Mouse (Mus musculus) limb, embryonic 15.5 days (tissue): ENCODE measurements around the gene Gimap4. TPM values are rescaled to one million over a fixed set of nuclear protein-coding genes. Genes with fewer than 3 reads are reported as not detected.

Experiments
- ATAC-seq: fragments of 200-750 bp; cut with Nextera tagmentation; 2 replicates; pipeline ENCODE4 v1.8.0; 2017; ENCODE audit warnings: low read depth, moderate TSS enrichment; ENCODE audit not compliant: insufficient number of reproducible peaks, low FRiP score, low TSS enrichment
- H3K27ac ChIP-seq: fragments of 300-500 bp; sonication (generic); 2 replicates; pipeline ENCODE4 v1.5.1; 2015; ENCODE audit warnings: moderate library complexity, mild to moderate bottlenecking, inconsistent platforms
- H3K27me3 ChIP-seq: fragments of 300-500 bp; sonication (generic); 2 replicates; pipeline ENCODE4 v1.6.1; 2015; ENCODE audit warnings: inconsistent platforms
- H3K36me3 ChIP-seq: fragments of 300-500 bp; sonication (generic); 2 replicates; pipeline ENCODE4 v1.6.1; 2015; ENCODE audit warnings: inconsistent platforms
- H3K4me1 ChIP-seq: fragments of 300-500 bp; sonication (generic); 2 replicates; pipeline ENCODE4 v1.6.1; 2015; ENCODE audit warnings: inconsistent platforms
- H3K4me2 ChIP-seq: fragments of 300-500 bp; sonication (generic); 2 replicates; pipeline ENCODE4 v1.6.1; 2015; ENCODE audit warnings: mild to moderate bottlenecking, inconsistent platforms
- H3K4me3 ChIP-seq: fragments of 300-500 bp; sonication (generic); 2 replicates; pipeline ENCODE4 v1.5.1; 2015; ENCODE audit warnings: mild to moderate bottlenecking, inconsistent platforms
- H3K9ac ChIP-seq: fragments of 300-500 bp; sonication (generic); 2 replicates; pipeline ENCODE4 v1.6.1; 2015; ENCODE audit warnings: inconsistent platforms
- H3K9me3 ChIP-seq: fragments of 300-500 bp; sonication (generic); 2 replicates; pipeline ENCODE4 v1.6.1; 2016; ENCODE audit warnings: inconsistent platforms
- WGBS: fragments of 180-500 bp; shearing (Covaris S2); methylation state at CpG from one replicate; pipeline ENCODE4 v1.1.7; 2015; 5-methylcytosine and 5-hydroxymethylcytosine counted together
- polyA plus RNA-seq: library from polyadenylated mRNA; unstranded; fragments of >200 nt; fragmentation: Nextera tagmentation; extraction: Ambion mirVana; gene quantifications from 2 replicates; pipeline ENCODE4 v1.2.1, GENCODE M21; 2015

Gimap4 gene
- polyA plus RNA-seq, 1 experiment from 2014 or later, result 17.5 TPM

DNA sequence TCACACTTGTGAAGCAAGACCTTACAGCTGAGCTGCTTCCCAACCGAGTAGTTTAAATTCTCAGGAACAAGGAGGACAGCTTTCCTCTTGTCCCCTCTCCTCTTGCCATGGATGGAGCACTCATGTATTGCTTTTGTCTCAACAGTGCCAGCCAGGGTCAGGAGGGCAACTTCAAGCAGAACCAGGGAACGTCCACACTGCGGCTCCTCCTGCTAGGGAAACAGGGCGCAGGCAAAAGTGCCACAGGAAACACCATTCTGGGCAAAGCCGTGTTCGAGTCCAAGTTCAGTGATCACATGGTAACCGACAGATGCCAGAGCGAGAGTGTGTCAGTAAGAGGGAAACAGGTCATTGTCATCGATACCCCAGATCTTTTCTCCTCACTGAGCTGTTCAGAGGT is 34.3 kb upstream of the Gimap4 start:
- no peak overlapping the region for H3K9ac ChIP-seq
- no peaks in the 10 kb centered on the region for H3K27me3 ChIP-seq
- H3K36me3 ChIP-seq, result no peaks in the 10 kb centered on the region
- no peak overlapping the region for H3K27ac ChIP-seq
- 86% methylated on average over 9 of the region's 9 CpGs for WGBS
- ATAC-seq, result no peak
- H3K4me3 ChIP-seq, result no peak overlapping the region
- no peaks in the 10 kb centered on the region for H3K9me3 ChIP-seq
- H3K4me1 ChIP-seq, result no peaks in the 10 kb centered on the region
- no peak overlapping the region for H3K4me2 ChIP-seq

DNA sequence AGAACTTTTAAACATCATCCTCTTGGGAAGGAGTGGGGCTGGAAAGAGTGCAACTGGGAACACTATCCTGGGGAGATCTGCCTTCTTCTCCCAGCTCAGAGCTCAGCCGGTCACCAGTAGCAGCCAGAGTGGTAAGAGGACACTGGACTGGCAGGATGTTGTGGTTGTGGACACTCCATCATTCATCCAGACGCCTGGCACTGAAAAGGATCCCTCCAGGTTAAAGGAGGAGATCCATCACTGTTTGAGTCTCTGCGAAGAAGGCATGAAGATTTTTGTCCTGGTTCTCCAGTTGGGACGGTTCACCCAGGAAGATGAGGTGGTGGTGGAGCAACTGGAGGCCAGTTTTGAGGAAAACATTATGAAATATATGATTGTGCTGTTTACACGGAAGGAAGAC is 25.6 kb upstream of the Gimap4 start:
- Histone ChIP-seq H3K9me3 (no peaks in the 10 kb centered on the region), H3K9ac (no peak overlapping the region), H3K27ac (no peak overlapping the region), H3K4me3 (no peak overlapping the region), H3K36me3 (no peaks in the 10 kb centered on the region), H3K27me3 (no peaks in the 10 kb centered on the region), H3K4me2 (no peak overlapping the region), H3K4me1 (no peaks in the 10 kb centered on the region)
- WGBS, result 66% methylated on average over 5 of the region's 5 CpGs
- ATAC-seq, result no peak

DNA sequence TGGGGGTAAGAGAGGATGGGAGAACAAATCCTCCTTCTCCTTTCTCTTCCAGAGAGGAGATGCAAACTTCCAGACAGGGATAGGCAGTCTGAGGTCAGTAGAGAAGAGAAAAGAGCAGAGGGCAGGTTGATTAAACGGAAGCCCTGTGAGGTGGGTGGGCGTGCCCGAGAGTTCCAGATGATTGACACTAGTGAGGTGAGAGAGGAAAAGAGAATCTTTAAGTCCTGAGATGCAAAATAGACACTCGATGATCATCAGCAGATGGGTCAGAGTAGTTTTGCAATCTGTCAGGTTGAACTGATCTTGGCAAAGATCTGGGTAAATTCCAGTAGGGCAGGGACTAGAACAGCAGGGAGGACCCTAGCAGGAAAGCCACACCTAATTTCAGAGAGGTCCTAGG is 19.6 kb upstream of the Gimap4 start:
- no peak overlapping the region for H3K4me2 ChIP-seq
- no peaks in the 10 kb centered on the region for H3K4me1 ChIP-seq
- H3K27ac ChIP-seq, result no peak overlapping the region
- H3K9ac ChIP-seq, result no peak overlapping the region
- no peaks in the 10 kb centered on the region for H3K27me3 ChIP-seq
- WGBS, result 81% methylated on average over 4 of the region's 4 CpGs
- H3K4me3 ChIP-seq, result no peak overlapping the region
- H3K36me3 ChIP-seq, result no peaks in the 10 kb centered on the region
- no peak for ATAC-seq
- H3K9me3 ChIP-seq, result no peaks in the 10 kb centered on the region

DNA sequence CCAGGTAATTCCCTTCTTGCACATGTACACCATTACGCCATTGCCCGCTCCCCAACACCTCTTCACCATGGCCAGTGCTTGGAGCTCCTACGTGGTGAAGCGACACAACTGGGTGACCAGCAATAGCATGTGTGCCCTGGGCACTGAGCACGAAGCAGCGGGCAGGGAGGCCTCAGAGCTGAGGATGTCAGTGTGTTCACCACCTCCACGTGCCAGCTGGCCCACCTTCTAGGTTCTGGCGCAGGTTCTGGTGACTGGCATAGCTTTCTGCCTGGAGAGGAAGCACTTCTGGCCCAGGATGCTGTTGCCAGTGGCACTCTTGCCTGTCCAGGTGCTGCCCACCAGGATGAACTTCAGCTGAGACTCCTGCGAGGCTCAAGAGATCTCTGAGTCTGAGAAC is 18.9 kb upstream of the Gimap4 start:
- Histone ChIP-seq H3K9ac (no peak overlapping the region), H3K4me3 (no peak overlapping the region), H3K4me1 (no peaks in the 10 kb centered on the region), H3K27ac (no peak overlapping the region), H3K9me3 (no peaks in the 10 kb centered on the region), H3K4me2 (no peak overlapping the region), H3K27me3 (no peaks in the 10 kb centered on the region), H3K36me3 (no peaks in the 10 kb centered on the region)
- 92% methylated on average over 9 of the region's 9 CpGs for WGBS
- no peak for ATAC-seq

DNA sequence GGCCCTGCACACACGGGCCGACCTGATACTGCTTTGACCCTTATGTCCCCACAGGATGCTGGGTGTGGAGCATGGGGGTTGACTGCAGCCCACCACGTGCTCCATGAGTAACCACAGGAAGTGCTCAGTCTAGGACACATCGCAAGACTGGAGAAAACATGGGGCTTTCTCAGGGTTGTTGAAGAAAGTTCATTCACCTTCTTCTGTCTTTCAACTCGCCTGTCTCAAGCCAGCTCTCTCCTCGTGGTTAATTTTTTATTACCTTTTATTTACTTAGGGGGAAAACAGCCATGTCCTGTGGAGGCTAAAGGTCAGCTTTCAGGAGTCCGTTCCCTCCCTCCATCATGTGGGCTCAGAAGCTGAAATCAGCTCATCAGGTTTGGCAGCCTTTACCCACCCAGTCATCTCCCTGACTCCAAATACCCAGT is 18.2 kb upstream of the Gimap4 start:
- Histone ChIP-seq H3K4me1 (no peaks in the 10 kb centered on the region), H3K36me3 (no peaks in the 10 kb centered on the region), H3K9ac (no peak overlapping the region), H3K27me3 (no peaks in the 10 kb centered on the region), H3K4me3 (no peak overlapping the region), H3K9me3 (no peaks in the 10 kb centered on the region), H3K4me2 (no peak overlapping the region), H3K27ac (no peak overlapping the region)
- no peak for ATAC-seq
- 31% methylated on average over 7 of the region's 7 CpGs for WGBS

GRCm38 (mm10) chr6:48668022-48668421 is 16.3 kb upstream of the Gimap4 start:
- no peak overlapping the region for H3K27ac ChIP-seq
- H3K36me3 ChIP-seq, result no peaks in the 10 kb centered on the region
- H3K4me1 ChIP-seq, result no peaks in the 10 kb centered on the region
- no peak overlapping the region for H3K9ac ChIP-seq
- H3K9me3 ChIP-seq, result no peaks in the 10 kb centered on the region
- H3K4me3 ChIP-seq, result no peak overlapping the region
- no peaks in the 10 kb centered on the region for H3K27me3 ChIP-seq
- ATAC-seq, result no peak
- H3K4me2 ChIP-seq, result no peak overlapping the region

- 68% methylated on average over 2 of the region's 2 CpGs for WGBS
- H3K4me2 ChIP-seq, result no peak overlapping the region
- no peaks in the 10 kb centered on the region for H3K9me3 ChIP-seq
- H3K4me3 ChIP-seq, result no peak overlapping the region
- no peaks in the 10 kb centered on the region for H3K36me3 ChIP-seq
- ATAC-seq, result no peak
- H3K27me3 ChIP-seq, result no peaks in the 10 kb centered on the region
- no peaks in the 10 kb centered on the region for H3K4me1 ChIP-seq
- H3K9ac ChIP-seq, result no peak overlapping the region
- no peak overlapping the region for H3K27ac ChIP-seq
Measured at GRCm38 (mm10) chr6:48669446-48669969, 14.8 kb upstream of the Gimap4 start.

- ATAC-seq, result no peak
- Histone ChIP-seq H3K4me1 (no peaks in the 10 kb centered on the region), H3K27me3 (no peaks in the 10 kb centered on the region), H3K9me3 (no peaks in the 10 kb centered on the region), H3K4me3 (no peak overlapping the region), H3K9ac (no peak overlapping the region), H3K4me2 (no peak overlapping the region), H3K36me3 (no peaks in the 10 kb centered on the region), H3K27ac (no peak overlapping the region)
- 91% methylated on average over 9 of the region's 9 CpGs for WGBS
Measured at GRCm38 (mm10) chr6:48674291-48675058, 9.9 kb upstream of the Gimap4 start.

- no peaks in the 10 kb centered on the region for H3K9me3 ChIP-seq
- no peaks in the 10 kb centered on the region for H3K36me3 ChIP-seq
- peak overlapping the region; percentile 25 for H3K4me3 ChIP-seq
- H3K27me3 ChIP-seq, result no peaks in the 10 kb centered on the region
- no peak overlapping the region for H3K9ac ChIP-seq
- 40% methylated on average over 10 of the region's 10 CpGs for WGBS
- no peak for ATAC-seq
- peak overlapping the region; percentile 32 for H3K4me2 ChIP-seq
- H3K4me1 ChIP-seq, result no peaks in the 10 kb centered on the region
- H3K27ac ChIP-seq, result 0 out of 2 replicates have a peak overlapping the region, but pooled peaks have one; percentile 11
Measured at GRCm38 (mm10) chr6:48675400-48675930, 8.9 kb upstream of the Gimap4 start.

- ATAC-seq, result no peak
- Histone ChIP-seq H3K27ac (0 out of 2 replicates have a peak within 1 kb of the TSS, but pooled peaks have one; percentile 11), H3K4me3 (peak within 1 kb of the TSS; percentile 25), H3K27me3 (no peaks in the 10 kb centered on the region), H3K4me1 (no peaks in the 10 kb centered on the region), H3K36me3 (no peaks in the 10 kb centered on the region), H3K4me2 (peak within 1 kb of the TSS; percentile 32), H3K9ac (no peak within 1 kb of the TSS), H3K9me3 (no peaks in the 10 kb centered on the region)
- WGBS, result 29% methylated on average over 13 of the region's 13 CpGs
Measured at GRCm38 (mm10) chr6:48675931-48676859, 8.2 kb upstream of the Gimap4 start, which contains the start of gene Gimap9. Gene Gimap9 (plus strand): TSS chr6:48676129.

DNA sequence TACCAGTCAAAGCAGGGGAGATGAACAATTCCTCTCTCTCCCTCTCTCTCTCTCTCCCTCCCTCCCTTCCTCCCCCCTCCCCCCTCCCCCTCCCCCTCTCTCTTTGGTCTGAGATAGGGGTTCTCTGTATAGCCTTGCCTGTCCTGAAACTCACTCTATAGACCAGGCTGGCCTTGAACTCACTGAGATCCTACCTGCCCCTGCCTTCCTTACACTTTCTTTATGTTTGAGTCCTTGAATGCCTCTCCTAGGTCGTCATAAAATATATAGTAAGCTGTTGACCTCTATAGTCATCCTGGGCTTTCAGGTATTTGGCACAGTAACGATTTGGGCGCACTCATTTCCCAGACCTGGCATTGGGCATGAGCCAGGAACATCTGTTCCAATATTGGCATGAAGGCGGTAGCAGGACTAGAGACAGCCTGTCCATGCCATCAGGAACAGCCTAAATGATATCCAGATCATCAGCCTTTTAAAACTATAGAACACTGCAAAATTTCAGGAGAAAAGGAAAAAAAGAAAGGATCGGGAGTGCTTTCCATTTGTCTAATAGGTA is 7.4 kb upstream of the Gimap4 start:
- no peaks in the 10 kb centered on the region for H3K36me3 ChIP-seq
- ATAC-seq, result no peak
- H3K27ac ChIP-seq, result no peak overlapping the region
- H3K4me1 ChIP-seq, result no peaks in the 10 kb centered on the region
- no peak overlapping the region for H3K9ac ChIP-seq
- peak overlapping the region; percentile 25; the same call in 1 of the 2 replicates for H3K4me3 ChIP-seq
- H3K4me2 ChIP-seq, result no peak overlapping the region
- WGBS, result 69% methylated on average over 5 of the region's 5 CpGs
- H3K9me3 ChIP-seq, result no peaks in the 10 kb centered on the region
- no peaks in the 10 kb centered on the region for H3K27me3 ChIP-seq
